Mouse (Mus musculus): ENCODE data around the gene Galk2. TPM values are rescaled to one million over a fixed set of nuclear protein-coding genes. Genes with fewer than 3 reads are reported as not detected.

The Galk2 gene
- polyA plus RNA-seq (2014; fragmentation: Nextera tagmentation; extraction: Ambion mirVana), result 35.2 and 42.0 TPM in 2 replicates

- peak within 1 kb of the TSS; percentile 97 for H3K9ac ChIP-seq (ENCODE audit: low read depth, low read length)
- H3K4me2 ChIP-seq (ENCODE audit: low read depth, low read length), result peak within 1 kb of the TSS; percentile 67
- H3K9me3 ChIP-seq (ENCODE audit: control insufficient read depth, low read length), result no peaks in the 10 kb centered on the region
- no peaks in the 10 kb centered on the region for H3K36me3 ChIP-seq (ENCODE audit: control insufficient read depth, insufficient read depth, low read length)
- peak within 1 kb of the TSS; percentile 85 for H3K27ac ChIP-seq (replicated peaks; ENCODE audit: low read depth, low read length)
- peaks cover 9% of the 10 kb centered on the region for H3K4me1 ChIP-seq (ENCODE audit: control insufficient read depth, insufficient read depth, low read length)
- DNase-seq (ENCODE audit: low spot score) (peak; percentile 98), ATAC-seq (ENCODE audit: low read depth) (peak; percentile 99)
- WGBS, result 0% methylated on average over 33 of the region's 54 CpGs
- H3K4me3 ChIP-seq (ENCODE audit: low read depth, low read length), result peak within 1 kb of the TSS; percentile 77
- H3K27me3 ChIP-seq (replicated peaks; ENCODE audit: control insufficient read depth, insufficient read depth, low read length), result no peaks in the 10 kb centered on the region
Measured at GRCm38 (mm10) chr2:125858521-125859280, at the start of gene Galk2, which contains the start of gene Cops2. Galk2 (plus strand) TSS chr2:125859109. Cops2 (minus strand) TSS chr2:125859139.

- DNase-seq (ENCODE audit: low spot score), result peak; percentile 50
- 0 out of 2 replicates have a peak, but pooled peaks cover 5% of the 10 kb centered on the region for H3K9me3 ChIP-seq (ENCODE audit: control insufficient read depth, low read length)
Measured at GRCm38 (mm10) chr2:125809551-125809950, 49.4 kb upstream of the Galk2 start.

GRCm38 (mm10) chr2:125811332-125811731 is 47.6 kb upstream of the Galk2 start:
- 0 out of 2 replicates have a peak, but pooled peaks cover 2% of the 10 kb centered on the region for H3K9me3 ChIP-seq (ENCODE audit: control insufficient read depth, low read length)
- DNase-seq (ENCODE audit: low spot score), result no peak
- WGBS, result 84% methylated on average over 2 of the region's 2 CpGs
- no peak overlapping the region for H3K27ac ChIP-seq (replicated peaks; ENCODE audit: low read depth, low read length)
- H3K27me3 ChIP-seq (replicated peaks; ENCODE audit: control insufficient read depth, insufficient read depth, low read length), result no peaks in the 10 kb centered on the region
- H3K9ac ChIP-seq (ENCODE audit: low read depth, low read length), result no peak overlapping the region
- 0 out of 2 replicates have a peak, but pooled peaks cover 7% of the 10 kb centered on the region for H3K4me1 ChIP-seq (ENCODE audit: control insufficient read depth, insufficient read depth, low read length)
- H3K4me3 ChIP-seq (ENCODE audit: low read depth, low read length), result no peak overlapping the region
- H3K4me2 ChIP-seq (ENCODE audit: low read depth, low read length), result no peak overlapping the region
- H3K36me3 ChIP-seq (ENCODE audit: control insufficient read depth, insufficient read depth, low read length), result no peaks in the 10 kb centered on the region
- ATAC-seq (ENCODE audit: low read depth), result no peak

More at GRCm38 (mm10) chr2:125809551-125809950, 49.4 kb upstream of the Galk2 start:
- WGBS, result 42% methylated on average over 7 of the region's 7 CpGs
- Histone ChIP-seq H3K9ac (ENCODE audit: low read depth, low read length) (no peak overlapping the region), H3K4me1 (ENCODE audit: control insufficient read depth, insufficient read depth, low read length) (0 out of 2 replicates have a peak, but pooled peaks cover 7% of the 10 kb centered on the region), H3K27ac (replicated peaks; ENCODE audit: low read depth, low read length) (no peak overlapping the region), H3K36me3 (ENCODE audit: control insufficient read depth, insufficient read depth, low read length) (no peaks in the 10 kb centered on the region), H3K27me3 (replicated peaks; ENCODE audit: control insufficient read depth, insufficient read depth, low read length) (no peaks in the 10 kb centered on the region), H3K4me3 (ENCODE audit: low read depth, low read length) (no peak overlapping the region), H3K4me2 (ENCODE audit: low read depth, low read length) (no peak overlapping the region)
- 0 out of 2 replicates have a peak, but pooled peaks have one; percentile 26 for ATAC-seq (ENCODE audit: low read depth)

GRCm38 (mm10) chr2:125813972-125814595 is 44.8 kb upstream of the Galk2 start:
- no peak overlapping the region for H3K4me3 ChIP-seq (ENCODE audit: low read depth, low read length)
- 0 out of 2 replicates have a peak, but pooled peaks cover 6% of the 10 kb centered on the region for H3K4me1 ChIP-seq (ENCODE audit: control insufficient read depth, insufficient read depth, low read length)
- DNase-seq (ENCODE audit: low spot score) (no peak), ATAC-seq (ENCODE audit: low read depth) (no peak)
- WGBS, result 64% methylated on average over 9 of the region's 9 CpGs
- no peak overlapping the region for H3K9ac ChIP-seq (ENCODE audit: low read depth, low read length)
- no peaks in the 10 kb centered on the region for H3K9me3 ChIP-seq (ENCODE audit: control insufficient read depth, low read length)
- H3K27me3 ChIP-seq (replicated peaks; ENCODE audit: control insufficient read depth, insufficient read depth, low read length), result no peaks in the 10 kb centered on the region
- no peaks in the 10 kb centered on the region for H3K36me3 ChIP-seq (ENCODE audit: control insufficient read depth, insufficient read depth, low read length)
- H3K27ac ChIP-seq (replicated peaks; ENCODE audit: low read depth, low read length), result no peak overlapping the region
- H3K4me2 ChIP-seq (ENCODE audit: low read depth, low read length), result no peak overlapping the region

- Histone ChIP-seq H3K36me3 (ENCODE audit: control insufficient read depth, insufficient read depth, low read length) (no peaks in the 10 kb centered on the region), H3K4me1 (ENCODE audit: control insufficient read depth, insufficient read depth, low read length) (no peaks in the 10 kb centered on the region), H3K4me3 (ENCODE audit: low read depth, low read length) (no peak overlapping the region), H3K9ac (ENCODE audit: low read depth, low read length) (no peak overlapping the region), H3K4me2 (ENCODE audit: low read depth, low read length) (no peak overlapping the region), H3K9me3 (ENCODE audit: control insufficient read depth, low read length) (no peaks in the 10 kb centered on the region), H3K27ac (replicated peaks; ENCODE audit: low read depth, low read length) (no peak overlapping the region), H3K27me3 (replicated peaks; ENCODE audit: control insufficient read depth, insufficient read depth, low read length) (no peaks in the 10 kb centered on the region)
- no peak for DNase-seq (ENCODE audit: low spot score)
- 91% methylated on average over 4 of the region's 4 CpGs for WGBS
- no peak for ATAC-seq (ENCODE audit: low read depth)
Measured at GRCm38 (mm10) chr2:125820397-125820796, 38.5 kb upstream of the Galk2 start.

- Histone ChIP-seq H3K27ac (replicated peaks; ENCODE audit: low read depth, low read length) (no peak overlapping the region), H3K27me3 (replicated peaks; ENCODE audit: control insufficient read depth, insufficient read depth, low read length) (no peaks in the 10 kb centered on the region), H3K4me2 (ENCODE audit: low read depth, low read length) (no peak overlapping the region), H3K4me3 (ENCODE audit: low read depth, low read length) (no peak overlapping the region), H3K9ac (ENCODE audit: low read depth, low read length) (no peak overlapping the region), H3K9me3 (ENCODE audit: control insufficient read depth, low read length) (no peaks in the 10 kb centered on the region), H3K36me3 (ENCODE audit: control insufficient read depth, insufficient read depth, low read length) (peaks cover 22% of the 10 kb centered on the region), H3K4me1 (ENCODE audit: control insufficient read depth, insufficient read depth, low read length) (no peaks in the 10 kb centered on the region)
- 67% methylated on average over 4 of the region's 4 CpGs for WGBS
- ATAC-seq (ENCODE audit: low read depth) (no peak), DNase-seq (ENCODE audit: low spot score) (no peak)
Measured at GRCm38 (mm10) chr2:125826201-125826600, 32.7 kb upstream of the Galk2 start.

- DNase-seq (ENCODE audit: low spot score), result no peak
- 90% methylated on average over 4 of the region's 4 CpGs for WGBS
- H3K27ac ChIP-seq (replicated peaks; ENCODE audit: low read depth, low read length), result no peak overlapping the region
- H3K4me1 ChIP-seq (ENCODE audit: control insufficient read depth, insufficient read depth, low read length), result no peaks in the 10 kb centered on the region
- no peak overlapping the region for H3K4me3 ChIP-seq (ENCODE audit: low read depth, low read length)
- ATAC-seq (ENCODE audit: low read depth), result no peak
- H3K4me2 ChIP-seq (ENCODE audit: low read depth, low read length), result no peak overlapping the region
- H3K9me3 ChIP-seq (ENCODE audit: control insufficient read depth, low read length), result no peaks in the 10 kb centered on the region
- H3K9ac ChIP-seq (ENCODE audit: low read depth, low read length), result no peak overlapping the region
- peaks cover 38% of the 10 kb centered on the region for H3K36me3 ChIP-seq (ENCODE audit: control insufficient read depth, insufficient read depth, low read length)
- H3K27me3 ChIP-seq (replicated peaks; ENCODE audit: control insufficient read depth, insufficient read depth, low read length), result no peaks in the 10 kb centered on the region
Measured at GRCm38 (mm10) chr2:125827898-125828297, 31.0 kb upstream of the Galk2 start.

- Histone ChIP-seq H3K9ac (ENCODE audit: low read depth, low read length) (no peak overlapping the region), H3K36me3 (ENCODE audit: control insufficient read depth, insufficient read depth, low read length) (peaks cover 58% of the 10 kb centered on the region), H3K4me3 (ENCODE audit: low read depth, low read length) (no peak overlapping the region), H3K27ac (replicated peaks; ENCODE audit: low read depth, low read length) (no peak overlapping the region), H3K27me3 (replicated peaks; ENCODE audit: control insufficient read depth, insufficient read depth, low read length) (no peaks in the 10 kb centered on the region), H3K4me2 (ENCODE audit: low read depth, low read length) (no peak overlapping the region), H3K4me1 (ENCODE audit: control insufficient read depth, insufficient read depth, low read length) (no peaks in the 10 kb centered on the region), H3K9me3 (ENCODE audit: control insufficient read depth, low read length) (no peaks in the 10 kb centered on the region)
- DNase-seq (ENCODE audit: low spot score) (no peak), ATAC-seq (ENCODE audit: low read depth) (no peak)
- 81% methylated on average over 2 of the region's 2 CpGs for WGBS
Measured at GRCm38 (mm10) chr2:125829924-125830323, 29.0 kb upstream of the Galk2 start.
